Mouse (Mus musculus) testis, adult 2 months (tissue): ENCODE measurements around the gene Acbd6.

ENCODE experiments used
- CTCF ChIP-seq: fragments of 200-500 bp; IDR thresholded peaks from 2 replicates; pipeline ENCODE4 v1.5.1; 2012; ENCODE audit warnings: low read depth, mild to moderate bottlenecking, inconsistent platforms, low read length, moderate library complexity; ENCODE audit not compliant: control insufficient read depth, insufficient read depth, insufficient replicate concordance
- POLR2A ChIP-seq: fragments of 200-500 bp; IDR thresholded peaks from 2 replicates; pipeline ENCODE4 v1.6.1; 2012; ENCODE audit warnings: low read depth, mild to moderate bottlenecking, inconsistent platforms, low read length, moderate library complexity; ENCODE audit not compliant: control insufficient read depth

DNA sequence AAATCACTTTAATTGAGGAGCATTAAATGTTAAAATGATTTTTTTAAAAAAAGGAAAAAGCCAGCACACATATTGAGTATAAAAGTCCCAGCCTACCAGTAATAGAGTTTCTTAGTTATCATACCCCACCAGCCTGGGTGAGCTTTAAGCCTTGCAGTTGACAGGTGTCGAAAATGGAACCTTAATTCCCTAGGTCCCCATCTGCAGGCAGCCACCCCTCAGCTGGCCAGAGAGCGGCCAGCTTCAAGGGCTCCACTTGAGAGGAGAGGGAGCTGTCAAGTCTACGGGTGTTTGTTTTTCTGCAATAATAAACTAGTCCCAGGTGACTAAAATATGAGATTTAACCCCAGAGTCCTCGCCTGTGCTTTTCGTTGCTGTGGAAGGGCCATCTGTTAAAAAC lies 135.5 kb downstream of the Acbd6 start:
- TF ChIP-seq CTCF, result no peak
- TF ChIP-seq POLR2A, result no peak
